Mouse (Mus musculus) cerebellum, adult 9-11 months (tissue): ENCODE results near the gene Pdik1l.

Experiments used
- DNase-seq: peaks from one replicate; pipeline ENCODE4 v3.0.0; 2022

The Pdik1l gene

DNA sequence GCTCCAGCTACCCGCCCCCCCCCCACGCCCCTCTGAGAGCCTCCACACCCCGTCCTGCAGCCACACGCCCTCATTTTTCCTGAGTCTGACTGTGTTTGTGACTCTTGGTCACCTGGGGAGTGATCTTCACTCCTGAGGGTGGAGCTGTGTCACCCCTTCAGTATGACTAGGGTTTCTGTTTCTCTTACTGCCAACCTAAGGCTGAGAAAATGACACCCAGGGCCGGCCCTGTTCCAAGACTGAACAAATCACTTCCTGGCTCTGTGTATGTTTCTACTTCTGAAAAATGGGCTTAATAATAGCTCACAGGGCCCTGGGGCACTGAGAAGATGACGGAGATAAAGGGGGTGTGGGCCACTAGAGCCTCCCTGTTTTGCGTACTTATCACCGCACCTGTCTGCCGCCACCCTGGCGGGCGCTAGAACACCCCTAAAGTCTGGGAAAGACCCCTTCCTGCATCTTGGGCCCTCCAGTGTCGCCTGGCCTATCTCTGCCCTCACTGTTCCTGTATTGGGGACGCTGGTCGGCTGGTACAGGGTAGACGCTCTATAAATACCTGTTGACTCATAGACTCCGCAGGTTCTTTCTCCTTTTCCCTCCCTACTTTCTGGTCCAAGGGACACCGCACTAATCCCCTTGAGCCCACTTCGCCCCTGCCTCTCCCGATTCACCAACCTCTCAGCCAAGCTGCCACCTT lies 50.0 kb downstream of the Pdik1l start:
- DNase-seq: no peak

DNA sequence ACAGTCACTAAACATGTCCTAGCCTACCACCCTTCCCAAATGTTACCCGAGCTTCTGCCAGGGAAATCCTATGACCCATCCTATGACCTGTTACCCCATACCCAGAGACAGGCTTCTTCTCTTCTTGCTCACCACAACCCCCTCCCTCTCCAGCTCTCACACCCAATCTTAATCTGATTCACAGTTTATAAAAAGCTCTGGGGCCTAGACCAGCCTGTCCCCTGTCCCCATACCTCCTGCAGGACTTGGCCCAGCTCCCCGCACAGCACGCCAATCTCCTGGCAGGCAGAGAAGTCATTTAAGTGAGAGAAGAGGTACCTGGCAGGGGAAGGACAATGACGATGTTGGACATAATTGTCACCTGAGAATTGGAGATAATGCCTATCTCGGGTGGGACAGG lies 52.8 kb downstream of the Pdik1l start:
- no peak for DNase-seq

DNA sequence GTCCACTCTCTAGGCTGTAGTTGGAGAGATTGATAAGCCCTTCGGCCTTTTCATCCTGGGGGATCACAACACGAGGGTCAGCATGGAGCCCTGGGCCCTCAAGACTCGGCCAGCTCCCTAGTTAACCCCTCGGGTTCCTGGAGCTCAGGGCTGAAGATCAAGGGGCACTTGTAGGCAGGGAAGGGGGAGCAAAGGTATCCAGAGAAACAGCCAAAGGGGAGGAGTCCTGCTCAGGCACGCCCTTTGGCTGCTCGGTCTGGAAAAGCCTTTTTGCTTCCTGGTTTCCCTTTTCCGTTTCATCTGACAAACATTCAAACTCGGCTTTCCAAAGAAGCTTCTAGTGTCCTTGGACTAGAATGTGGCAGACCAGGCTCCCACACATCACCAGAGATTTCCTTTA lies 57.3 kb downstream of the Pdik1l start:
- no peak for DNase-seq

DNA sequence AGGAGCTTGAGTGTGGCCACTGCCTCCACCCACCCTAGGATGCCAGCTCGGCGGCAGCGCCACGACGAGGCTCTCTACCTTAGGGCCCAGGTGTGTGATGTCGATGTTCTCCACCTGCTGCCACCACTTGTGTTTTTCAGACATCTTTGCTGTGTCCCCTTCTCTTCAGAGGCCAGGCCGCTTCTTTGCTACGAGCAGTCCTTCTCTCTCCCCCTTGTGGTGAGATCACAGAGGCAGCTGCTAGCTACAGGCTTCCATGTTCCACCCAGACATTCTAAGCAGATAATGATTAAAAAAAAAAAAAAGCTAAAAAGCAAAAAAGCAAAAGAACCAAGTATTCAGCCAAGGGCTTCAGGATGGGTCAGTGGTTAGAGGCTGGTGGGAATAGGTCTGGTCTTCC lies 60.5 kb downstream of the Pdik1l start, which contains the start of gene Catsper4:
Gene Catsper4 (minus strand): TSS at position 190 of the 400 bp plus-strand sequence.
- DNase-seq: no peak
